Mouse (Mus musculus) thymus, postnatal 25 days (tissue): ENCODE data around the gene Sidt2.

ENCODE experiments used
- DNase-seq: peaks from one replicate; pipeline ENCODE4 v3.0.0; 2022

Sidt2 gene

DNA sequence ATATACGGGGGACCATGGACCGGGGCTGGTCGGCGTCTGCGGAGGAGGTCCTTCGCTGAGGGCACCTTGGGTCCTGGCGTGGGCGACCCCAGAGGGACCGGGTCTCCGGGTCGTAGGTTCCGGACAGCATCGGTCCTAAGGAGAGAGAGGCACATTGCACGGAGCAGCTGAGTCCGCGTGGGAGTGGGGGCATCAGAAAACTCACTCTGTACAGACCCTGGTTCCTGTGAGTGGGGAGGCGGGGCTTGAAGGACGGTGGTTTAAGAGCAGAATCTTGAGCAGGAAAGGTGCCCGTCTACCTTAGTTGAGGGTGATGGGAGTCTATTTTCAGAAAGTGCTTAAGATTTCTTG is 48.0 kb downstream of the Sidt2 start:
- DNase-seq, result no peak

DNA sequence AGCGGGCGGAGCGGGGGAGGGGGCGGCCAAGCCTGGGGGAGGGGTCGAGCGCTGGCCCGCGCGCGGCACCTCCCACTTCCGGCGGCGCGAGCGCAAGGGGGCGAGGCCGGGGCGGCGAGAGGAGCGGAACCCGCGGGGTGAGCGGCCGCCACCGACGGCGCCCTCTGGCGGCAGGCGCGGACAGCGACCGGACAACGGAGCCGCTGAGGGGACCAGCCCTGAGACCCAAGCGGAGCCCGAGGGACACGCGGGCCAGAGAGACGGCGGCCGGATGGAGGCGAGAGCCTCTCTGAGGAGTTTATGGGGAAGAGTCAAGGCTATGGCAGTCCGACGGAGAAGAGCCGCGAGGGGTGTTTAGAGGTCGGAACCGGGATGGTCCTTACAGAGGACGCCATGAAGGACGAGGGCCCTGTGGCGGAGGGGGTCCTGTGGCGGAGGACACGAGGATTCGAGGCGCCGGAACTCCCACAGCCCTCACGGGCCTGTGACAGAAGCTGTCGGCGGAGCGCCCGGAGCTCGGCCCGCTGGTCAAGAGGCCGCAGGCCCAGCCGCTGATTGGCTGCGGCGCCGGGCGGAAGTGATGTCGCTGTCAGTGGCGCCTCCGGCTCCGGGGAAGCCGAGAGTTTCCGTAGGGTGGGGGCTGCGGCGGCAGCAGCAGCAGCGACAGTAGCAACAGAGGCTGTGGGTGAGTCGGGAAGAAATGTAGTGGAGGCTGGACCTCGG is 48.5 kb downstream of the Sidt2 start, which contains the start of the genes Pcsk7 and Rnf214:
TSS of gene Pcsk7 (plus strand) at position 143 of the 723 bp plus-strand sequence.
TSS of gene Rnf214 (minus strand) at position 557 of the 723 bp plus-strand sequence.
- peak; percentile 92 for DNase-seq

DNA sequence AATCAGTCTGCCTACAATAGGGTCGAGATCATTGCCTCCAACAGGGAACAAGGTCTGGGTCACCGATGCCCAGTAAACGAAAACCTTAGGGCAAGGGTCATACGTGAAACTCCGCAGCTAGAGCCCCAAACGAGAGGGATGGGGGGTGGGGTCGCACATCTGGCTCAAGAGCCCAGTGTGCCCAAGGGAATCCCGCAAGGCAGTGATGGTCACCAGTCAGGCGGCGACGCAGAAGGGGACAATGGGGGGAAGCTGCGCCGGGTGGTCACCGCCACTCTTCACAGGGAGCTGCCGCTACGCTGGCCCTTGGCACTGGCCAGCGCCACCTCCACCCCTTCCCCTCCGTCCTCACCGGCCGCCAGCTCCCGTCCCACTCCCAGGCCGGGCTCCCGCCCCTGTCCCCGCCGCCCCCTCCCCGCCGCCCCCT is 49.2 kb downstream of the Sidt2 start:
- no peak for DNase-seq

- DNase-seq, result no peak
These were observed 49.9 kb downstream of the Sidt2 start for GRCm38 (mm10) chr9:45905196-45905595.

GRCm38 (mm10) chr9:45893681-45894080 is 61.4 kb downstream of the Sidt2 start:
- DNase-seq, result no peak
